Mouse (Mus musculus) CH12.LX (cell line): ENCODE measurements around the gene Nfic. TPM values are rescaled to one million over a fixed set of nuclear protein-coding genes. Genes with fewer than 3 reads are reported as not detected.

Experiments
- DNase-seq: peaks from one replicate; pipeline ENCODE4 v3.0.0-alpha.2; 2013; ENCODE audit errors: extremely low read depth
- H3K27ac ChIP-seq: 2 replicates; pipeline ENCODE4 v1.5.1; 2012; ENCODE audit warnings: low read depth, mild to moderate bottlenecking, control low read depth, moderate library complexity; ENCODE audit not compliant: insufficient read depth
- H3K27me3 ChIP-seq: replicated peaks from 2 replicates; pipeline ENCODE3; 2012; ENCODE audit warnings: inconsistent platforms
- H3K36me3 ChIP-seq, 2 experiments: replicated peaks in 1 of 2; 2 replicates each; pipeline versions ENCODE3 to v1.6.1; 2012; ENCODE audit warnings: inconsistent platforms in 1 of 2, low read length in 1 of 2, mild to moderate bottlenecking in 1 of 2, mixed read lengths in 1 of 2, moderate library complexity in 1 of 2; ENCODE audit not compliant: control insufficient read depth in 1 of 2, insufficient read depth in 1 of 2
- H3K4me1 ChIP-seq, 2 experiments: 2 replicates each; pipeline ENCODE4 v1.6.1; 2012; ENCODE audit warnings: inconsistent platforms in 1 of 2, moderate library complexity in 1 of 2; ENCODE audit not compliant: insufficient read depth in 2 of 2, control insufficient read depth in 1 of 2
- H3K4me2 ChIP-seq: 2 replicates; pipeline ENCODE4 v1.6.1; 2012; ENCODE audit warnings: low read depth, mild to moderate bottlenecking, control low read depth; ENCODE audit not compliant: poor library complexity, insufficient read depth, severe bottlenecking
- H3K4me3 ChIP-seq, 3 experiments: fragments of 150-350 bp in 1 of 3; sonication (generic) in 1 of 3; replicated peaks in 1 of 3; 2 replicates each; pipeline versions ENCODE3 to v1.5.1; 2011 to 2012; ENCODE audit warnings: low read depth in 2 of 3, low read length in 2 of 3, mild to moderate bottlenecking in 2 of 3, moderate library complexity in 2 of 3, control low read depth in 1 of 3, improper control_type of control experiment in 1 of 3, inconsistent platforms in 1 of 3, mixed read lengths in 1 of 3; ENCODE audit not compliant: poor library complexity in 1 of 3
- H3K79me2 ChIP-seq: replicated peaks from 2 replicates; pipeline ENCODE4 v1.6.1; 2012; ENCODE audit warnings: mild to moderate bottlenecking, moderate library complexity; ENCODE audit not compliant: control insufficient read depth, poor library complexity, insufficient read depth, severe bottlenecking; ENCODE audit errors: extremely low read depth
- H3K9ac ChIP-seq: 2 replicates; pipeline ENCODE4 v1.6.1; 2012; ENCODE audit warnings: low read depth, mild to moderate bottlenecking, control low read depth, moderate library complexity; ENCODE audit not compliant: insufficient read depth
- H3K9me3 ChIP-seq: replicated peaks from 2 replicates; pipeline ENCODE3; 2012; ENCODE audit warnings: low read length, inconsistent platforms, mixed read lengths
- BHLHE40 ChIP-seq: IDR thresholded peaks from 2 replicates; pipeline ENCODE4 v1.6.1; 2011; ENCODE audit warnings: mild to moderate bottlenecking, low read depth, low read length, improper control_type of control experiment
- CHD1 ChIP-seq: IDR thresholded peaks from 2 replicates; pipeline ENCODE4 v1.6.1; 2012; ENCODE audit warnings: low read depth, low read length, improper control_type of control experiment, inconsistent platforms
- CHD2 ChIP-seq: IDR thresholded peaks from 2 replicates; pipeline ENCODE4 v1.6.1; 2011; ENCODE audit warnings: low read length, improper control_type of control experiment
- CTCF ChIP-seq, 2 experiments: IDR thresholded peaks in 1 of 2; conservative IDR thresholded peaks in 1 of 2; 2 replicates each; pipeline ENCODE4 v1.5.1; 2011 to 2012; ENCODE audit warnings: low read depth in 2 of 2, low read length in 2 of 2, improper control_type of control experiment in 1 of 2, inconsistent platforms in 1 of 2, mild to moderate bottlenecking in 1 of 2, moderate library complexity in 1 of 2
- E2F4 ChIP-seq: IDR thresholded peaks from 2 replicates; pipeline ENCODE4 v1.6.1; 2011; ENCODE audit warnings: low read depth, low read length, improper control_type of control experiment; ENCODE audit not compliant: insufficient replicate concordance
- ELF1 ChIP-seq: IDR thresholded peaks from 2 replicates; pipeline ENCODE4 v1.6.1; 2014; ENCODE audit warnings: low read depth, mild to moderate bottlenecking, inconsistent platforms, low read length, improper control_type of control experiment
- EP300 ChIP-seq: IDR thresholded peaks from 2 replicates; pipeline ENCODE4 v1.6.1; 2011; ENCODE audit warnings: low read length, improper control_type of control experiment
- ETS1 ChIP-seq: conservative IDR thresholded peaks from 2 replicates; pipeline ENCODE4 v1.6.1; 2012; ENCODE audit warnings: low read depth, mild to moderate bottlenecking, inconsistent platforms, low read length, improper control_type of control experiment, moderate library complexity
- GABPA ChIP-seq: IDR thresholded peaks from 2 replicates; pipeline ENCODE4 v1.6.1; 2012; ENCODE audit warnings: low read depth, low read length, improper control_type of control experiment, inconsistent platforms; ENCODE audit not compliant: insufficient replicate concordance
- IRF4 ChIP-seq: IDR thresholded peaks from 2 replicates; pipeline ENCODE4 v1.6.1; 2014; ENCODE audit warnings: low read depth, mild to moderate bottlenecking, inconsistent platforms, low read length, improper control_type of control experiment
- KAT2A ChIP-seq: IDR thresholded peaks from 2 replicates; pipeline ENCODE4 v1.6.1; 2012; ENCODE audit warnings: low read length, improper control_type of control experiment, inconsistent platforms; ENCODE audit not compliant: insufficient replicate concordance
- MAFK ChIP-seq: IDR thresholded peaks from 2 replicates; pipeline ENCODE4 v1.6.1; 2011; ENCODE audit warnings: low read length, improper control_type of control experiment; ENCODE audit not compliant: insufficient replicate concordance
- MAX ChIP-seq: IDR thresholded peaks from 2 replicates; pipeline ENCODE4 v1.6.1; 2011; ENCODE audit warnings: low read length, improper control_type of control experiment
- MEF2A ChIP-seq: IDR thresholded peaks from 2 replicates; pipeline ENCODE4 v1.6.1; 2014; ENCODE audit warnings: low read depth, mild to moderate bottlenecking, inconsistent platforms, low read length, improper control_type of control experiment, borderline replicate concordance
- MYC ChIP-seq: IDR thresholded peaks from 2 replicates; pipeline ENCODE4 v1.6.1; 2011; ENCODE audit warnings: low read depth, mild to moderate bottlenecking, improper control_type of control experiment, low read length
- NELFE ChIP-seq: IDR thresholded peaks from 2 replicates; pipeline ENCODE4 v1.6.1; 2011; ENCODE audit warnings: low read depth, low read length, improper control_type of control experiment
- PAX5 ChIP-seq: IDR thresholded peaks from 2 replicates; pipeline ENCODE4 v1.6.1; 2012; ENCODE audit warnings: low read length, inconsistent platforms, mixed read lengths
- POLR2A ChIP-seq: IDR thresholded peaks from 2 replicates; pipeline ENCODE4 v1.6.1; 2011; ENCODE audit warnings: low read depth, mild to moderate bottlenecking, improper control_type of control experiment, low read length
- POLR2AphosphoS2 ChIP-seq: IDR thresholded peaks from 2 replicates; pipeline ENCODE4 v1.6.1; 2011; ENCODE audit warnings: low read depth, low read length, improper control_type of control experiment
- SIN3A ChIP-seq: IDR thresholded peaks from 2 replicates; pipeline ENCODE4 v1.6.1; 2012; ENCODE audit warnings: low read length, improper control_type of control experiment, inconsistent platforms
- SMC3 ChIP-seq: IDR thresholded peaks from 2 replicates; pipeline ENCODE4 v1.6.1; 2011; ENCODE audit warnings: low read depth, low read length, improper control_type of control experiment
- TCF12 ChIP-seq: IDR thresholded peaks from 2 replicates; pipeline ENCODE4 v1.6.1; 2014; ENCODE audit warnings: low read depth, mild to moderate bottlenecking, inconsistent platforms, low read length, improper control_type of control experiment
- USF2 ChIP-seq: conservative IDR thresholded peaks from 2 replicates; pipeline ENCODE4 v1.6.1; 2011; ENCODE audit warnings: low read depth, low read length, improper control_type of control experiment
- ZC3H11A ChIP-seq: IDR thresholded peaks from 2 replicates; pipeline ENCODE4 v1.6.1; 2012; ENCODE audit warnings: low read depth, mild to moderate bottlenecking, inconsistent platforms, low read length, improper control_type of control experiment
- ZMIZ1 ChIP-seq: IDR thresholded peaks from 2 replicates; pipeline ENCODE4 v1.6.1; 2012; ENCODE audit warnings: low read depth, mild to moderate bottlenecking, inconsistent platforms, low read length, improper control_type of control experiment
- dilution Hi-C: fragments of 300-500 bp; cut with MboI; formaldehyde crosslinking; loops from 2 replicates; pipeline ENCODE4 v1.14.3; 2020; ENCODE audit warnings: low sequenced_read_pairs; ENCODE audit not compliant: extremely low pct_unique_long_range_greater_than_20kb, extremely low pct_ligation_motif_present
- in situ Hi-C: fragments of 300-500 bp; cut with MboI; formaldehyde crosslinking; loops from 3 replicates; pipeline ENCODE4 v1.14.3; 2019; ENCODE audit warnings: low sequenced_read_pairs, low pct_ligation_motif_present, low pct_unique_long_range_greater_than_20kb, mixed read lengths
- polyA plus RNA-seq: library from polyadenylated mRNA; unstranded; fragments of >175 nt; gene quantifications from 2 replicates; pipeline ENCODE4 v1.2.1, GENCODE M21; 2012; ENCODE audit warnings: low read depth; ENCODE audit not compliant: insufficient read length
- total RNA-seq, 2 experiments: library from RNA; depleted of rRNA; stranded (reverse); fragments of 300-350 nt in 1 of 2; fragments of >200 nt in 1 of 2; gene quantifications; 2 replicates each; pipeline ENCODE4 v1.2.3; 2012 to 2014

Gene Nfic
- total and polyA plus RNA-seq, 3 experiments, result 0.07 to 4.7 (median 4.0) TPM

GRCm38 (mm10) chr10:81428507-81428870 is 26.9 kb downstream of the Nfic start:
- Histone ChIP-seq H3K36me3 (no peaks in the 10 kb centered on the region), H3K4me1 (peaks cover 33 to 60% of the 10 kb centered on the region in 2 experiments), H3K79me2 (peaks cover 21% of the 10 kb centered on the region), H3K9ac (no peak overlapping the region), H3K4me2 (no peak overlapping the region), H3K27me3 (peaks cover 36% of the 10 kb centered on the region), H3K27ac (no peak overlapping the region), H3K9me3 (no peaks in the 10 kb centered on the region), H3K4me3 (no peak overlapping the region)
- TF ChIP-seq POLR2A, result no peak
- TF ChIP-seq ZMIZ1, result no peak
- TF ChIP-seq ZC3H11A, result no peak
- TF ChIP-seq GABPA, result no peak
- no peak for TF ChIP-seq USF2
- no peak for TF ChIP-seq NELFE
- TF ChIP-seq CHD1, result no peak
- TF ChIP-seq CHD2, result no peak
- in situ Hi-C loops (no loop called here), dilution Hi-C loops (no loop called here)
- no peak for DNase-seq

DNA sequence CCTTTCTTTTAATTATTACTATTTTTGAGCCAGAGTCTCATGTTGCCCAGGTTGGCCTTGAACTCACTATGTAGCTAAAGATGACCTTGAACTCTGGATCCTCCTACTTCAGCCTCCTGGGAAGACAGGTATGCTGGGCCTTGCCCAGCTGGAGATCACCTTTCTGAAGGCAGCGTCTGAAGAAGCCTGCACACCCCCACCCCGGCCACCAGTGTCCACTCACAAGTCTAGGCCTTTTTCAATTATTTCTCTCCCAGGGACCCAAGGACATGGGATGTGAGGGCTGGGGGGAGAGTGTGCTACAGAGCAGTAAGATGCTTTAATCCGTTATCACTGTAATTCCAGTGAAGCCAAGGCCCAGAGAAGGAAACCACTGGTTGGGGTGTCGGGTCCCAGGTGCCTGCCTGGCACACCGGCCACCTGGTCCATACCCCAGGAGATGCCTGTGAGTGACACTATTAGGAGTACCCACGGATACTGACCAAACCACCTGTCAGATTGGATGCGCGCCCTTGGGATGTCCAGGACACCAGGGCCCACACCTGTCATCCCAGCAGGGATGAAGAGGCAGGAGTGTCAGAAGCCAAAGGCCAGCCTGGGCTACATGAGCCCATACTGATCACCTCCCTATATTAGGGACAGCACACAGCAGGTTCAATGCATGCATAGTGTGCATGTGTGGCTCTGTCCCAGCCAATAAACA is 27.5 kb downstream of the Nfic start:
- H3K4me2 ChIP-seq, result no peak overlapping the region
- H3K9me3 ChIP-seq, result no peaks in the 10 kb centered on the region
- no peaks in the 10 kb centered on the region for H3K36me3 ChIP-seq
- peaks cover 36% of the 10 kb centered on the region for H3K27me3 ChIP-seq
- in situ Hi-C loops, result no loop called here
- H3K27ac ChIP-seq, result no peak overlapping the region
- H3K79me2 ChIP-seq, result peaks cover 21% of the 10 kb centered on the region
- no peak overlapping the region for H3K9ac ChIP-seq
- no peak overlapping the region for H3K4me3 ChIP-seq
- H3K4me1 ChIP-seq, result peaks cover 33 to 54% of the 10 kb centered on the region in 2 experiments
- dilution Hi-C loops, result no loop called here
- DNase-seq, result no peak
- TF ChIP-seq CTCF (conservative IDR thresholded peaks at IDR 0.05 in 1 of 2, IDR thresholded peaks at IDR 0.05 in 1 of 2; ENCODE audit: low read depth in 2 of 2, low read length in 2 of 2) (no peak), ETS1 (no peak), E2F4 (no peak), ELF1 (no peak), PAX5 (no peak)

DNA sequence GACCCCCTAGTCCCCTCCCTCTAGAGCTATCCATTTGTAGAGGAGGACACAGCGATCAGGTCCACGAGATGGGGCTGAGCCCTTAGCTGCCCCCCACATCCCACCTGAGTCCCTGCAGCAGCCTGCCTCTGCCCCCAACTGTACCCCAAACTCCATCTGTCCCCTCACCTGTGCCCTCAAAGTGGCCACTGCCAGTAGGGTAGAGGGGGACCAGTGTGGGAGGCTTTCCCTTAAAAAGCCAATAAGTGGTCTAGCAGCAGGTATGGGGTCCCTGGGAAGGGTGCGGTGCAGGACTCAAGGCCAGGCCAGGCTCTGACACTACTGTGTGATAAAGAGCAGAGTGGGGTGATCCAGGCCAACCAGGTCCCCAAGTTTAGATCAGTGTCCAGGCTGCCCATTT is 28.1 kb downstream of the Nfic start:
- in situ Hi-C loops, result no loop called here
- H3K4me2 ChIP-seq, result peak overlapping the region; percentile 34; the same call in 1 of the 2 replicates
- peak overlapping the region in 2 of 3 experiments; percentile 6 to 69 for H3K4me3 ChIP-seq
- TF ChIP-seq TCF12, result no peak
- no peak for TF ChIP-seq POLR2A
- TF ChIP-seq IRF4, result no peak
- no peak for TF ChIP-seq MAX
- TF ChIP-seq SIN3A, result no peak
- TF ChIP-seq BHLHE40, result no peak
- no peak for TF ChIP-seq SMC3
- no peak for TF ChIP-seq MAFK
- TF ChIP-seq MYC, result no peak
- no peak for TF ChIP-seq EP300
- TF ChIP-seq KAT2A, result no peak
- no peak for TF ChIP-seq PAX5
- no peak for TF ChIP-seq POLR2AphosphoS2
- no peak for TF ChIP-seq MEF2A
- TF ChIP-seq ETS1, result no peak
- no peak overlapping the region for H3K9ac ChIP-seq
- no peaks in the 10 kb centered on the region for H3K9me3 ChIP-seq
- no peak overlapping the region for H3K27ac ChIP-seq
- no peak for DNase-seq
- H3K79me2 ChIP-seq, result peaks cover 21% of the 10 kb centered on the region
- no peaks in the 10 kb centered on the region for H3K36me3 ChIP-seq
- H3K4me1 ChIP-seq, result peaks cover 28 to 49% of the 10 kb centered on the region in 2 experiments
- peaks cover 36% of the 10 kb centered on the region for H3K27me3 ChIP-seq
- dilution Hi-C loops, result no loop called here
